Mouse (Mus musculus) MEL (cell line): ENCODE results near the gene Gstk1. TPM values are rescaled to one million over a fixed set of nuclear protein-coding genes. Genes with fewer than 3 reads are reported as not detected.

Experiments
- DNase-seq: peaks from one replicate; pipeline ENCODE4 v3.0.0; 2011; ENCODE audit warnings: low read depth, low spot score
- H3K27ac ChIP-seq: 2 replicates; pipeline ENCODE4 v1.5.1; 2012; ENCODE audit warnings: low read depth, mild to moderate bottlenecking, control low read depth, low read length, moderate library complexity; ENCODE audit not compliant: control insufficient read depth
- H3K27me3 ChIP-seq, 2 experiments: fragments of 150-350 bp in 1 of 2; sonication (generic) in 1 of 2; 2 replicates each; pipeline ENCODE4 v1.6.1; 2012; ENCODE audit warnings: low read length in 2 of 2, mild to moderate bottlenecking in 2 of 2, improper control_type of control experiment in 1 of 2, moderate library complexity in 1 of 2; ENCODE audit not compliant: insufficient read depth in 2 of 2, control insufficient read depth in 1 of 2
- H3K36me3 ChIP-seq, 2 experiments: 2 replicates each; pipeline ENCODE4 v1.6.1; 2012 to 2014; ENCODE audit warnings: low read length in 2 of 2, improper control_type of control experiment in 1 of 2, inconsistent platforms in 1 of 2, mild to moderate bottlenecking in 1 of 2; ENCODE audit not compliant: insufficient read depth in 2 of 2, control insufficient read depth in 1 of 2
- H3K4me1 ChIP-seq, 2 experiments: fragments of 150-350 bp in 1 of 2; sonication (generic) in 1 of 2; 2 replicates each; pipeline ENCODE4 v1.6.1; 2012; ENCODE audit warnings: low read length in 2 of 2, improper control_type of control experiment in 1 of 2, mild to moderate bottlenecking in 1 of 2; ENCODE audit not compliant: insufficient read depth in 2 of 2, control insufficient read depth in 1 of 2
- H3K4me3 ChIP-seq, 2 experiments: fragments of 150-350 bp in 1 of 2; sonication (generic) in 1 of 2; 2 replicates each; pipeline ENCODE4 v1.5.1; 2012; ENCODE audit warnings: low read depth in 2 of 2, low read length in 2 of 2, mild to moderate bottlenecking in 2 of 2, moderate library complexity in 2 of 2, control low read depth in 1 of 2, improper control_type of control experiment in 1 of 2; ENCODE audit not compliant: control insufficient read depth in 1 of 2, insufficient read depth in 1 of 2
- H3K79me2 ChIP-seq: 2 replicates; pipeline ENCODE4 v1.6.1; 2012; ENCODE audit warnings: mild to moderate bottlenecking, low read length, moderate library complexity; ENCODE audit not compliant: control insufficient read depth, poor library complexity, insufficient read depth
- H3K9ac ChIP-seq: 2 replicates; pipeline ENCODE4 v1.6.1; 2012; ENCODE audit warnings: low read depth, mild to moderate bottlenecking, control low read depth, low read length, moderate library complexity; ENCODE audit not compliant: control insufficient read depth, poor library complexity, severe bottlenecking
- H3K9me3 ChIP-seq: fragments of 150-350 bp; sonication (generic); replicated peaks from 2 replicates; pipeline ENCODE4 v1.6.1; 2012; ENCODE audit warnings: mild to moderate bottlenecking, low read length, improper control_type of control experiment, moderate library complexity; ENCODE audit not compliant: insufficient read depth
- BHLHE40 ChIP-seq: IDR thresholded peaks from 2 replicates; pipeline ENCODE4 v1.6.1; 2012; ENCODE audit warnings: low read depth, mild to moderate bottlenecking, inconsistent platforms, low read length, improper control_type of control experiment, borderline replicate concordance
- CHD1 ChIP-seq: IDR thresholded peaks from 2 replicates; pipeline ENCODE4 v1.6.1; 2012; ENCODE audit warnings: low read depth, mild to moderate bottlenecking, inconsistent platforms, low read length, improper control_type of control experiment
- CTCF ChIP-seq, 3 experiments: IDR thresholded peaks in 2 of 3; conservative IDR thresholded peaks in 1 of 3; 2 replicates each; pipeline ENCODE4 v1.5.1; 2011 to 2012; ENCODE audit warnings: low read length in 3 of 3, low read depth in 2 of 3, mild to moderate bottlenecking in 2 of 3, improper control_type of control experiment in 1 of 3, inconsistent platforms in 1 of 3, mixed read lengths in 1 of 3, moderate library complexity in 1 of 3; ENCODE audit not compliant: control insufficient read depth in 1 of 3, insufficient read depth in 1 of 3, poor library complexity in 1 of 3, severe bottlenecking in 1 of 3
- E2F4 ChIP-seq: IDR thresholded peaks from 2 replicates; pipeline ENCODE4 v1.6.1; 2011; ENCODE audit warnings: low read depth, low read length, improper control_type of control experiment, borderline replicate concordance
- ELF1 ChIP-seq: IDR thresholded peaks from 2 replicates; pipeline ENCODE4 v1.6.1; 2014; ENCODE audit warnings: low read depth, mild to moderate bottlenecking, inconsistent platforms, low read length, improper control_type of control experiment, moderate library complexity
- EP300 ChIP-seq, 2 experiments: IDR thresholded peaks; 2 replicates each; pipeline ENCODE4 v1.6.1; 2011; ENCODE audit warnings: improper control_type of control experiment in 2 of 2, low read length in 2 of 2, low read depth in 1 of 2, mild to moderate bottlenecking in 1 of 2
- GATA1 ChIP-seq: IDR thresholded peaks from 2 replicates; pipeline ENCODE4 v1.6.1; 2011; ENCODE audit warnings: low read depth, low read length, improper control_type of control experiment
- HCFC1 ChIP-seq: IDR thresholded peaks from 2 replicates; pipeline ENCODE4 v1.6.1; 2012; ENCODE audit warnings: low read depth, mild to moderate bottlenecking, inconsistent platforms, low read length, improper control_type of control experiment, moderate library complexity
- JUND ChIP-seq: IDR thresholded peaks from 2 replicates; pipeline ENCODE4 v1.6.1; 2011; ENCODE audit warnings: low read depth, mild to moderate bottlenecking, improper control_type of control experiment, low read length
- KAT2A ChIP-seq: conservative IDR thresholded peaks from 2 replicates; pipeline ENCODE4 v1.6.1; 2012; ENCODE audit warnings: low read depth, low read length, improper control_type of control experiment, inconsistent platforms
- MAFK ChIP-seq: IDR thresholded peaks from 2 replicates; pipeline ENCODE4 v1.6.1; 2011; ENCODE audit warnings: low read depth, mild to moderate bottlenecking, low read length, improper control_type of control experiment, borderline replicate concordance
- MAX ChIP-seq: IDR thresholded peaks from 2 replicates; pipeline ENCODE4 v1.6.1; 2011; ENCODE audit warnings: low read length, improper control_type of control experiment
- MAZ ChIP-seq: IDR thresholded peaks from 2 replicates; pipeline ENCODE4 v1.6.1; 2012; ENCODE audit warnings: low read depth, mild to moderate bottlenecking, inconsistent platforms, low read length, improper control_type of control experiment
- MEF2A ChIP-seq: IDR thresholded peaks from 2 replicates; pipeline ENCODE4 v1.6.1; 2014; ENCODE audit warnings: low read depth, mild to moderate bottlenecking, inconsistent platforms, low read length, improper control_type of control experiment; ENCODE audit not compliant: poor library complexity, insufficient replicate concordance, severe bottlenecking; ENCODE audit errors: extremely low read depth
- MXI1 ChIP-seq: IDR thresholded peaks from 2 replicates; pipeline ENCODE4 v1.6.1; 2011; ENCODE audit warnings: mild to moderate bottlenecking, low read depth, low read length, improper control_type of control experiment
- MYB ChIP-seq: IDR thresholded peaks from 2 replicates; pipeline ENCODE4 v1.6.1; 2011; ENCODE audit warnings: mild to moderate bottlenecking, low read depth, low read length, improper control_type of control experiment
- MYC ChIP-seq: IDR thresholded peaks from 2 replicates; pipeline ENCODE4 v1.6.1; 2011; ENCODE audit warnings: low read depth, mild to moderate bottlenecking, low read length, improper control_type of control experiment, moderate library complexity
- NELFE ChIP-seq: IDR thresholded peaks from 2 replicates; pipeline ENCODE4 v1.6.1; 2011; ENCODE audit warnings: low read depth, low read length, improper control_type of control experiment
- NRF1 ChIP-seq: IDR thresholded peaks from 2 replicates; pipeline ENCODE4 v1.6.1; 2014; ENCODE audit warnings: low read depth, mild to moderate bottlenecking, inconsistent platforms, low read length, improper control_type of control experiment, moderate library complexity; ENCODE audit not compliant: poor library complexity, insufficient read depth, severe bottlenecking
- POLR2AphosphoS5 ChIP-seq: IDR thresholded peaks from 2 replicates; pipeline ENCODE4 v1.6.1; 2012; ENCODE audit warnings: low read depth, borderline replicate concordance, mild to moderate bottlenecking, inconsistent platforms, low read length, moderate library complexity, mixed read lengths
- RAD21 ChIP-seq: IDR thresholded peaks from 2 replicates; pipeline ENCODE4 v1.6.1; 2011; ENCODE audit warnings: mild to moderate bottlenecking, low read depth, low read length, improper control_type of control experiment
- RCOR1 ChIP-seq: IDR thresholded peaks from 2 replicates; pipeline ENCODE4 v1.6.1; 2012; ENCODE audit warnings: low read depth, mild to moderate bottlenecking, inconsistent platforms, low read length, improper control_type of control experiment
- SMC3 ChIP-seq: IDR thresholded peaks from 2 replicates; pipeline ENCODE4 v1.6.1; 2011; ENCODE audit warnings: low read depth, low read length, improper control_type of control experiment
- TBP ChIP-seq: IDR thresholded peaks from 2 replicates; pipeline ENCODE4 v1.8.0; 2011; ENCODE audit warnings: low read depth, low read length, improper control_type of control experiment
- TCF12 ChIP-seq: IDR thresholded peaks from 2 replicates; pipeline ENCODE4 v1.6.1; 2014; ENCODE audit warnings: low read depth, mild to moderate bottlenecking, inconsistent platforms, low read length, improper control_type of control experiment, moderate library complexity
- USF1 ChIP-seq: IDR thresholded peaks from 2 replicates; pipeline ENCODE4 v1.6.1; 2014; ENCODE audit warnings: low read depth, mild to moderate bottlenecking, inconsistent platforms, low read length, improper control_type of control experiment, moderate library complexity
- USF2 ChIP-seq, 2 experiments: IDR thresholded peaks; 2 replicates each; pipeline ENCODE4 v1.6.1; 2011 to 2012; ENCODE audit warnings: improper control_type of control experiment in 2 of 2, low read length in 2 of 2, borderline replicate concordance in 1 of 2, inconsistent platforms in 1 of 2, low read depth in 1 of 2, mild to moderate bottlenecking in 1 of 2; ENCODE audit not compliant: insufficient read depth in 1 of 2
- ZMIZ1 ChIP-seq: IDR thresholded peaks from 2 replicates; pipeline ENCODE4 v1.6.1; 2012; ENCODE audit warnings: low read depth, mild to moderate bottlenecking, inconsistent platforms, low read length, improper control_type of control experiment, moderate library complexity
- ZNF384 ChIP-seq: IDR thresholded peaks from 2 replicates; pipeline ENCODE4 v1.6.1; 2012; ENCODE audit warnings: low read depth, mild to moderate bottlenecking, inconsistent platforms, low read length, improper control_type of control experiment
- polyA plus RNA-seq, 2 experiments: library from polyadenylated mRNA; stranded (reverse) in 1 of 2; unstranded in 1 of 2; fragments of >175 nt in 1 of 2; fragments of >200 nt in 1 of 2; gene quantifications; 2 replicates each; pipeline versions ENCODE4 v1.2.1 to v1.2.4; 2012; ENCODE audit warnings: low replicate concordance in 2 of 2, low read depth in 1 of 2; ENCODE audit not compliant: insufficient read length in 2 of 2, insufficient read depth in 1 of 2, missing spikeins in 1 of 2
- total RNA-seq: library from RNA; depleted of rRNA; stranded (reverse); fragments of 300-350 nt; gene quantifications from 2 replicates; pipeline ENCODE4 v1.2.3, GENCODE M21; 2012

The Gstk1 gene
- total and polyA plus RNA-seq, 3 experiments, result 1.2 to 1.4 TPM; not detected in 1

DNA sequence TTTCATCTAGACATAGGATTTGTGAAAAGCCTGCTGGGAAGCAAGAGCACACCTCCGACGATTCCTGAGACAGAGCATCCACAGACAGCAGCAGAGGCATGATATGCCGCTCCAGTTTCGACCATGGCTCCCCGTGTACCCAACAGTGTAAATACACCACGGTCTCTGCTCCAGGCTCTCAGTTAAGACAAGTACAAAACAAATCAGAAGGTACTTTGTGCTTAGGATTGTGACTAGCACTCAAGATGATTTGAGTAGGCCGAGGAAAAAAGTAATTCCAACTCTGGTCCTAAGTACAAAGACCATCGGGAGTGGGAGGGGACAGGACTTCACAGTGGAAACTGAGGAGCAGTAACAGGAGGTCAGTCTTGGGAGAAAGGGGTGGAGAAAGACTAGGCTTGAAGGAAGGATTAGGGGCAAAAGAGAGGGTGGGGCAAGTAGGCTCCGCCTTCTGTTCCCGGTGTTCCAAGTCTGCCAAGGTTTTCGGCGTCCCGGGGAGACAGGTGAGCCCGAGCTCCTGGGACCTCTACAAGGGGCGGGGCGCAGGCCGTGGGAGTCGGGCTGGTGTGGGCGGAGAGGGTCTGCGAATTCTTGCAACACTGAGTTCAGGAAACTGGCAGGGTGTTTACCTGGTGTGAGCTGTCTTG is 15.9 kb downstream of the Gstk1 start, which contains the start of gene Tmem139:
Gene Tmem139, plus strand, starts transcription at position 447 of the 647 bp plus-strand sequence.
- no peak for DNase-seq
- no peak within 1 kb of the TSS for H3K9ac ChIP-seq

DNA sequence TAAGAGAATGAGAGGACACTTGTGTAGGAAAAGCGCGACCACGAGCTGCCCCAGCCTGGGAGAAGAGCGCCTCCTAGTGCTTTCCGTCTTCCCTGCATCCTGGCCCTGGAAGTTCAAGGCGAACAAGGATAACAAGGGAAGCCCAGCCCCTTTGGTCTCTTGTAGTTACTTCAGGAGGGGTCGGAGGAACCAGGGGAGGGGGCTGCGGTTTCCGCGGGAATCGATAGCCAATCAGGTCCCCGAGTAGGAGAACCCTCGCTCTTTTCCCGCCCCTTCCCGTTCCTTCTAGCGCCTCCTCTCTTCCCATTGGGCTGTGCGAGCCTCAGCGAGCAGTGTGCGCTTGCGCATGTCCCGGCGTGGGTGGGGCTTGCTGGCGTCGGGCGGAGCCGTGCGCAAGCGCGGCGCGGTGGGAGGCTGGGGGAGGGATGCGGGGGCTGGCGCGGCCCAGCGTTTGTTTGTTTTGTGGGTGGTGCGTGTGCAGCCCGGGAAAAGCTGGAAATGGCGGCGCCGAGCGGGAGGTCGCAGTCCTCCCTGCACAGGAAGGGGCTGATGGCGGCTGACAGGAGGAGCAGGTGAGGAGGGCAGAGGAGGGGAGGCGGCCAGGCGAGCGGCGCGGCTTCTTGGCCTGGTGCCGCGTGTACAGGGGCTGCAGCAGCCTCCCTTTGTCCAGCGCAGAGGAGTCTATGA is 19.0 kb downstream of the Gstk1 start, which contains the start of gene Casp2:
Gene Casp2, plus strand, starts transcription at position 360 of the 687 bp plus-strand sequence.
- H3K79me2 ChIP-seq, result peaks cover 14% of the 10 kb centered on the region
- H3K4me3 ChIP-seq, result peak within 1 kb of the TSS; percentile 86 to 92
- H3K36me3 ChIP-seq, result peaks cover 4 to 13% of the 10 kb centered on the region in 2 experiments
- H3K4me1 ChIP-seq, result peaks cover 3 to 6% of the 10 kb centered on the region in 2 experiments; a peak in 3 of 4 replicates
- H3K9ac ChIP-seq, result peak within 1 kb of the TSS; percentile 97
- H3K27ac ChIP-seq, result peak within 1 kb of the TSS; percentile 91
- peak; percentile 98 for DNase-seq
- no peaks in the 10 kb centered on the region for H3K9me3 ChIP-seq
- no peaks in the 10 kb centered on the region for H3K27me3 ChIP-seq
- no peak; the same call in 1 of the 2 replicates for TF ChIP-seq NELFE
- TF ChIP-seq ZNF384, result no peak
- TF ChIP-seq NRF1, result peak; percentile 99
- peak; percentile 82 for TF ChIP-seq MAX
- TF ChIP-seq USF1, result no peak
- 0 out of 4 replicates have a peak, but pooled peaks of 1 of the 2 experiments have one; percentile 9 for TF ChIP-seq EP300 (IDR thresholded peaks at IDR 0.05; ENCODE audit: low read depth in 1 of 2, low read length in 2 of 2)
- TF ChIP-seq MYC, result peak; percentile 77; the same call in 1 of the 2 replicates
- peak; percentile 52 for TF ChIP-seq SMC3
- peak; percentile 68 to 79 (median 74) for TF ChIP-seq CTCF (IDR thresholded peaks at IDR 0.05 in 2 of 3, conservative IDR thresholded peaks at IDR 0.05 in 1 of 3; ENCODE audit: control insufficient read depth in 1 of 3, insufficient read depth in 1 of 3, low read depth in 2 of 3, low read length in 3 of 3, poor library complexity in 1 of 3, severe bottlenecking in 1 of 3)
- peak; percentile 45 for TF ChIP-seq ELF1
- TF ChIP-seq POLR2AphosphoS5, result no peak
- no peak for TF ChIP-seq USF2 (IDR thresholded peaks at IDR 0.05; ENCODE audit: borderline replicate concordance in 1 of 2, insufficient read depth in 1 of 2, low read depth in 1 of 2, low read length in 2 of 2)
- no peak for TF ChIP-seq JUND
- no peak for TF ChIP-seq TCF12
- TF ChIP-seq ZMIZ1, result no peak
- peak; percentile 81 for TF ChIP-seq HCFC1
- TF ChIP-seq MAFK, result no peak
- TF ChIP-seq CHD1, result no peak
- peak; percentile 95 for TF ChIP-seq E2F4
- TF ChIP-seq TBP, result no peak
- peak; percentile 37; the same call in 1 of the 2 replicates for TF ChIP-seq GATA1

More for the DNA sequence above, 15.9 kb downstream of the Gstk1 start, which contains the start of gene Tmem139:
- H3K36me3 ChIP-seq, result peaks cover 0 to 21% of the 10 kb centered on the region in 2 experiments; a peak in 2 of 4 replicates
- H3K79me2 ChIP-seq, result peaks cover 14% of the 10 kb centered on the region
- no peak within 1 kb of the TSS for H3K4me3 ChIP-seq
- H3K27ac ChIP-seq, result no peak within 1 kb of the TSS
- H3K4me1 ChIP-seq, result peaks cover 3 to 14% of the 10 kb centered on the region in 2 experiments; a peak in 3 of 4 replicates
- no peak for TF ChIP-seq RAD21
- TF ChIP-seq MEF2A, result no peak
- no peak for TF ChIP-seq SMC3
- TF ChIP-seq MAX, result no peak
- TF ChIP-seq JUND, result no peak
- no peak for TF ChIP-seq MAZ
- no peak for TF ChIP-seq KAT2A
- no peak for TF ChIP-seq POLR2AphosphoS5
- no peak for TF ChIP-seq HCFC1
- TF ChIP-seq CHD1, result no peak
- TF ChIP-seq MXI1, result no peak
- no peak for TF ChIP-seq ZMIZ1
- TF ChIP-seq GATA1, result no peak
- TF ChIP-seq ZNF384, result no peak
- no peak for TF ChIP-seq MYB
- no peak for TF ChIP-seq TBP
- no peak for TF ChIP-seq RCOR1
- no peak for TF ChIP-seq BHLHE40
- TF ChIP-seq CTCF (IDR thresholded peaks at IDR 0.05 in 2 of 3, conservative IDR thresholded peaks at IDR 0.05 in 1 of 3; ENCODE audit: control insufficient read depth in 1 of 3, insufficient read depth in 1 of 3, low read depth in 2 of 3, low read length in 3 of 3, poor library complexity in 1 of 3, severe bottlenecking in 1 of 3), result no peak
- TF ChIP-seq MYC, result no peak
- H3K27me3 ChIP-seq, result no peaks in the 10 kb centered on the region
- H3K9me3 ChIP-seq, result no peaks in the 10 kb centered on the region
